ENCODE assay signal across 9 mouse cellular contexts in genomic region chr19:24142621-24143061, GRCm38 (mm10).
DNase-seq lines count a peak whose midpoint lies in the region; ATAC-seq lines count a peak whose summit lies in the region.
"Had no signal": no experiment of that assay in that cellular context is flagged by ENCODE, and none has a peak within 500 bp of the region (broad histone marks: within the 10 kb centered on the region; RNA-seq: fewer than 3 reads in every experiment).

No protein-coding gene starts in this region.

- no peaks in the 10 kb centered on the region for H3K9me3 ChIP-seq in forebrain, embryonic 13.5 days (replicated peaks)
- no peaks in the 10 kb centered on the region for H3K9me3 ChIP-seq in midbrain, embryonic 15.5 days
- no peaks in the 10 kb centered on the region for H3K9me3 ChIP-seq in kidney, embryonic 14.5 days (ENCODE audit: control insufficient read depth, low read length)

- peak overlapping the region; percentile 59 for H3K27ac ChIP-seq in forebrain, embryonic 13.5 days
- peak overlapping the region; percentile 65 for H3K27ac ChIP-seq in midbrain, embryonic 15.5 days
- no peak overlapping the region for H3K27ac ChIP-seq in kidney, embryonic 14.5 days (ENCODE audit: low read depth, low read length)

- H3K4me3 ChIP-seq in forebrain, embryonic 13.5 days: no peak overlapping the region
- H3K4me3 ChIP-seq in midbrain, embryonic 15.5 days: no peak overlapping the region
- no peak overlapping the region for H3K4me3 ChIP-seq in kidney, embryonic 14.5 days (ENCODE audit: low read length)

- WGBS in forebrain, embryonic 13.5 days: 42% methylated on average over 12 of the region's 12 CpGs
- 41% methylated on average over 12 of the region's 12 CpGs for WGBS in midbrain, embryonic 15.5 days
- 91% methylated on average over 12 of the region's 12 CpGs for WGBS in kidney, embryonic 14.5 days

- ATAC-seq in forebrain, embryonic 13.5 days: peak; percentile 77
- ATAC-seq in midbrain, embryonic 15.5 days (replicated peaks): peak; percentile 75
- no peak for ATAC-seq in kidney, embryonic 14.5 days (ENCODE audit: low FRiP score, low TSS enrichment)

- H3K4me1 ChIP-seq in forebrain, embryonic 13.5 days: peaks cover 30% of the 10 kb centered on the region
- H3K4me1 ChIP-seq in midbrain, embryonic 15.5 days: peaks cover 15% of the 10 kb centered on the region; the same call in 1 of the 2 replicates
- H3K4me1 ChIP-seq in kidney, embryonic 14.5 days (ENCODE audit: control insufficient read depth, insufficient read depth, low read length): no peaks in the 10 kb centered on the region

- no peak overlapping the region for H3K9ac ChIP-seq in forebrain, embryonic 13.5 days
- H3K9ac ChIP-seq in midbrain, embryonic 15.5 days: no peak overlapping the region
- no peak overlapping the region for H3K9ac ChIP-seq in kidney, embryonic 14.5 days (ENCODE audit: low read depth, low read length)

- peaks cover 9% of the 10 kb centered on the region for H3K36me3 ChIP-seq in forebrain, embryonic 13.5 days (ENCODE audit: poor library complexity, severe bottlenecking)
- no peaks in the 10 kb centered on the region for H3K36me3 ChIP-seq in midbrain, embryonic 15.5 days (replicated peaks)
- no peaks in the 10 kb centered on the region for H3K36me3 ChIP-seq in kidney, embryonic 14.5 days (ENCODE audit: control insufficient read depth, insufficient read depth, low read length)

- no peaks in the 10 kb centered on the region for H3K27me3 ChIP-seq in forebrain, embryonic 13.5 days
- H3K27me3 ChIP-seq in midbrain, embryonic 15.5 days (replicated peaks): no peaks in the 10 kb centered on the region
- H3K27me3 ChIP-seq in kidney, embryonic 14.5 days (ENCODE audit: control insufficient read depth, insufficient read depth, low read length): no peaks in the 10 kb centered on the region

- DNase-seq in Muller cell, postnatal 12 days (ENCODE audit: inconsistent ontology term): peak; percentile 84
- peak; percentile 77 for DNase-seq in layer of hippocampus, adult 9-11 months
- DNase-seq in heart, postnatal 14 days: no peak
- no peak for DNase-seq in adrenal gland, adult 18-20 months (ENCODE audit: low spot score in 2 of 2)
- DNase-seq in kidney, adult 11 months: no peak
- DNase-seq: lung, adult 2 months had no signal

- intact Hi-C loops in heart, postnatal 14 days (cut with DNase I): no loop called here

- peak overlapping the region; percentile 40 for H3K4me2 ChIP-seq in forebrain, embryonic 13.5 days
- H3K4me2 ChIP-seq in midbrain, embryonic 15.5 days: peak overlapping the region; percentile 30
- H3K4me2 ChIP-seq in kidney, embryonic 14.5 days (replicated peaks; ENCODE audit: low read depth, low read length): no peak overlapping the region

Comparison
In these comparisons a context has a peak if more than half of its experiments do, and no peak if none do; other contexts are left out.
1. DNase-seq: peak in Muller cell, postnatal 12 days (single experiment) and layer of hippocampus, adult 9-11 months (single experiment); none in heart, postnatal 14 days (0 of 2), adrenal gland, adult 18-20 months (0 of 2) and kidney, adult 11 months (single experiment).